Mouse (Mus musculus) kidney, postnatal 0 days (tissue): ENCODE measurements around the gene Macc1. TPM values are rescaled to one million over a fixed set of nuclear protein-coding genes. Genes with fewer than 3 reads are reported as not detected.
A peak's percentile ranks its signal among the peaks of the same experiment; 100 is the strongest.
"Not testable (repeated sequence)": the region's sequence is repeated elsewhere in the genome, so short reads cannot be mapped to it uniquely, and the experiment has no call there.

Experiments used
- ATAC-seq: fragments of 200-750 bp; cut with Nextera tagmentation; replicated peaks from 2 replicates; pipeline ENCODE4 v1.8.0; 2017; ENCODE audit warnings: low read depth, moderate number of reproducible peaks, moderate TSS enrichment, moderate library complexity; ENCODE audit not compliant: low FRiP score
- DNase-seq: peaks from one replicate; pipeline ENCODE4 v3.0.0-alpha.2; 2016; ENCODE audit warnings: low spot score
- H3K27ac ChIP-seq: fragments of 300-500 bp; sonication (generic); 2 replicates; pipeline ENCODE4 v1.5.1; 2014; ENCODE audit warnings: mild to moderate bottlenecking
- H3K27me3 ChIP-seq: fragments of 300-500 bp; sonication (generic); 2 replicates; pipeline ENCODE4 v1.6.1; 2014; ENCODE audit warnings: low read length, mixed read lengths; ENCODE audit not compliant: insufficient read depth
- H3K36me3 ChIP-seq: fragments of 300-500 bp; sonication (generic); 2 replicates; pipeline ENCODE4 v1.6.1; 2014; ENCODE audit warnings: low read length, mixed read lengths; ENCODE audit not compliant: insufficient read depth
- H3K4me1 ChIP-seq: fragments of 300-500 bp; sonication (generic); replicated peaks from 2 replicates; pipeline ENCODE4 v1.6.1; 2014; ENCODE audit warnings: antibody characterized with exemption, low read length, mixed read lengths; ENCODE audit not compliant: insufficient read depth
- H3K4me2 ChIP-seq: fragments of 300-500 bp; sonication (generic); 2 replicates; pipeline ENCODE4 v1.6.1; 2014; ENCODE audit warnings: mild to moderate bottlenecking, low read length, moderate library complexity, mixed read lengths
- H3K4me3 ChIP-seq: fragments of 300-500 bp; sonication (generic); replicated peaks from 2 replicates; pipeline ENCODE4 v1.5.1; 2014; ENCODE audit warnings: low read depth, low read length
- H3K9ac ChIP-seq: fragments of 300-500 bp; sonication (generic); 2 replicates; pipeline ENCODE4 v1.6.1; 2014; ENCODE audit warnings: low read depth, low read length
- H3K9me3 ChIP-seq: fragments of 300-500 bp; sonication (generic); replicated peaks from 2 replicates; pipeline ENCODE4 v1.6.1; 2016; ENCODE audit warnings: low read length, inconsistent platforms, mixed read lengths
- CTCF ChIP-seq: IDR thresholded peaks from 2 replicates; pipeline ENCODE4 v1.5.1; 2016; ENCODE audit warnings: antibody characterized with exemption, low read depth, mild to moderate bottlenecking, moderate library complexity
- WGBS: fragments of 180-500 bp; shearing (Covaris S2); extraction: QIAGEN DNeasy Blood & Tissue Kit; methylation state at CpG from one replicate; pipeline ENCODE4 v1.1.7; 2014; 5-methylcytosine and 5-hydroxymethylcytosine counted together
- polyA plus RNA-seq: library from polyadenylated mRNA; unstranded; fragments of >200 nt; fragmentation: Nextera tagmentation; extraction: Ambion mirVana; gene quantifications from 2 replicates; pipeline ENCODE4 v1.2.1, GENCODE M21; 2015

The Macc1 gene
- polyA plus RNA-seq, 1 experiment from 2014 or later = 0.78 TPM

GRCm38 (mm10) chr12:119352579-119352978, 38.5 kb downstream of the Macc1 start:
- TF ChIP-seq CTCF = peak; percentile 19; the same call in 1 of the 2 replicates
- DNase-seq, H3K36me3 ChIP-seq, H3K9ac ChIP-seq, H3K27me3 ChIP-seq, H3K4me1 ChIP-seq, H3K9me3 ChIP-seq, H3K4me3 ChIP-seq, H3K27ac ChIP-seq: not testable (repeated sequence)
- 31% methylated on average over 16 of the region's 16 CpGs for WGBS
- peak; percentile 66; the same call in 1 of the 2 replicates for ATAC-seq
- 0 out of 2 replicates have a peak overlapping the region, but pooled peaks have one; percentile 13 for H3K4me2 ChIP-seq

- Histone ChIP-seq H3K4me2 (no peak overlapping the region), H3K27ac (no peak overlapping the region), H3K27me3 (no peaks in the 10 kb centered on the region), H3K9me3 (no peaks in the 10 kb centered on the region), H3K36me3 (no peaks in the 10 kb centered on the region), H3K4me1 (no peaks in the 10 kb centered on the region), H3K9ac (no peak overlapping the region), H3K4me3 (no peak overlapping the region)
- WGBS = 54% methylated on average over 7 of the region's 7 CpGs
- DNase-seq (no peak), ATAC-seq (no peak)
- no peak for TF ChIP-seq CTCF
These were observed 43.6 kb downstream of the Macc1 start for GRCm38 (mm10) chr12:119357418-119358241.

DNA sequence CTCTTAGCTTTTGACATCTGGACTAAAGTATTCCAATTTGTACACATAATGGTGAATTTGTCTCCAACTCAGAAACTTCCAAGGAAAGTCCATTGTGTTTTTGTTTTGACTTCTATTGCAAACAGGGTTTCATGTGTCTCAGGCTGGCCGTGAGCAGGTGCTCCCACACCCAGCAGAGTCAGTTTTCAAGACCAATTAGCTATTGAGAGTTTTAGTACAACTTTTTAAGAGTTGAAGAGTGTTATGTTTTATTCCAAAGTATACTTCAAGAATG, 44.1 kb downstream of the Macc1 start:
- Histone ChIP-seq H3K27me3 (no peaks in the 10 kb centered on the region), H3K36me3 (no peaks in the 10 kb centered on the region), H3K9me3 (no peaks in the 10 kb centered on the region), H3K9ac (no peak overlapping the region), H3K27ac (no peak overlapping the region), H3K4me3 (no peak overlapping the region), H3K4me2 (no peak overlapping the region), H3K4me1 (no peaks in the 10 kb centered on the region)
- DNase-seq (peak; percentile 3), ATAC-seq (no peak)
- WGBS = 19% methylated on average over 1 of the region's 1 CpGs
- TF ChIP-seq CTCF = no peak

DNA sequence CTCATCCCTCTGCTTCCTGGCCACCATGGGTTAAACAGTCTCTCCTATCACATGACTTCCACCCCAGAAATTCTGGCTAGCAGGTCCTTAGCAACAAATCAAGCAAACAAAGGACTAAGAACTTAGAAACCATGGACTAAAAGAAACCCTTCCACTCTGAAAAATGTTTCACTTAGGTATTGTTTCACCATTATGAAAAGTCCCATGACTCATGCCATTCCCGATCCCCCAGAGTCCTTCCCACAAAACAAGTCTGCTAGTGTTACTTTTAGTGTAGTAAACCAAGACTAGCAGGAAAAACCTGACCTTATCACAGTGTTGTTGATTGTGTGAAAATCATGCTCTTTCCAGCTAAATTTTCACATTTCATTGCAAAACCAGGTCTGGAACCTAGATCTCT, 51.0 kb downstream of the Macc1 start:
- H3K4me3 ChIP-seq = no peak overlapping the region
- DNase-seq (no peak), ATAC-seq (no peak)
- H3K27ac ChIP-seq = no peak overlapping the region
- no peak for TF ChIP-seq CTCF
- no peak overlapping the region for H3K4me2 ChIP-seq
- H3K4me1 ChIP-seq = no peaks in the 10 kb centered on the region
- H3K36me3 ChIP-seq = no peaks in the 10 kb centered on the region
- H3K9ac ChIP-seq = no peak overlapping the region
- 82% methylated on average over 1 of the region's 1 CpGs for WGBS
- no peaks in the 10 kb centered on the region for H3K27me3 ChIP-seq
- no peaks in the 10 kb centered on the region for H3K9me3 ChIP-seq

DNA sequence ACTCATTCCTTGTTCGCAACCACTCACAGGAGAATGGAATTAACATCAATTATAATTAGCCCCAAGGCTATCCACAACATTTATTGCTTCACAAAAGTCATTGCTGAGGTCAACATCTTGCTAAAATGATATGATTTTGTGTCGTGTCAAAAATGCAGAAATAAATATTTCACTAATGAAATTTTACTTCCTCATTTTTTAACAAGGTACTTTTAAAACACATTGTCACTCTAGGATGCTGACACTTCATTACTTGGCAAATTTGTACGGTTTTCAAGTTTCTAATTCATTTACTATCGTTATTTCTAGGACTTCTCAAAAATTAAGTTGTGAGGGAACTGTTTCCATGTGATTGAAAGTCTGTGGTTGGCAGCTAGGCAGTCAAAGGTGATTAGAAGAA, 55.8 kb downstream of the Macc1 start:
- Histone ChIP-seq H3K9me3 (no peaks in the 10 kb centered on the region), H3K4me3 (no peak overlapping the region), H3K4me2 (no peak overlapping the region), H3K4me1 (no peaks in the 10 kb centered on the region), H3K9ac (no peak overlapping the region), H3K27me3 (no peaks in the 10 kb centered on the region), H3K36me3 (no peaks in the 10 kb centered on the region), H3K27ac (no peak overlapping the region)
- ATAC-seq (no peak), DNase-seq (no peak)
- WGBS = 72% methylated on average over 4 of the region's 4 CpGs
- TF ChIP-seq CTCF = no peak

DNA sequence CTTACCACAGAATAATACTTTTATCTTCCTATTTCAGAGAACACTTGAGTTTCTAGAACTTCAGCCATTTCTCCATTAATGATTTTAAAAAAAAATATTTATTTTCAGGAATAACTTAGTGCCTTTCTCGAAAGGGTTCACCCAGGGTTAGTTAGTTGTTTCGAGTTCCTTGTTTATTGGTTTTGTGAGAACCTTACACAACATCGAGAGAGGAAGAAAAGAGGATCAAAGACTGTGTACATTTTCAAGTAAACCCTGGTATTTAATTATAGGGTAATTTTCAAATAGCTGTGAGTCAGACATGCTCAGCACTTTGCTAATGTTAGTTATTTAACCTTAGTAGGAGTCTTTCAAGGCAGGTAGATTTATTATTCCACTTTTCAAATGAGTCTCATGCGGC, 58.3 kb downstream of the Macc1 start:
- TF ChIP-seq CTCF = no peak
- H3K4me2 ChIP-seq = no peak overlapping the region
- ATAC-seq (no peak), DNase-seq (no peak)
- H3K4me3 ChIP-seq = no peak overlapping the region
- H3K9me3 ChIP-seq = no peaks in the 10 kb centered on the region
- 53% methylated on average over 4 of the region's 4 CpGs for WGBS
- H3K27ac ChIP-seq = no peak overlapping the region
- H3K4me1 ChIP-seq = no peaks in the 10 kb centered on the region
- H3K9ac ChIP-seq = no peak overlapping the region
- H3K36me3 ChIP-seq = no peaks in the 10 kb centered on the region
- H3K27me3 ChIP-seq = no peaks in the 10 kb centered on the region

GRCm38 (mm10) chr12:119376879-119377278, 62.8 kb downstream of the Macc1 start:
- peak; percentile 19 for DNase-seq
- ATAC-seq = no peak
- Histone ChIP-seq H3K9me3 (no peaks in the 10 kb centered on the region), H3K4me3 (no peak overlapping the region), H3K4me2 (no peak overlapping the region), H3K4me1 (no peaks in the 10 kb centered on the region), H3K27ac (no peak overlapping the region), H3K9ac (no peak overlapping the region), H3K27me3 (no peaks in the 10 kb centered on the region), H3K36me3 (no peaks in the 10 kb centered on the region)
- no peak for TF ChIP-seq CTCF
